Mouse (Mus musculus): ENCODE results near the gene Fads2.

Fads2 gene

GRCm38 (mm10) chr19:10102054-10102700, 631 bp upstream of the Fads2 start:
- no peak for DNase-seq (ENCODE audit: low read depth, low spot score)

GRCm38 (mm10) chr19:10100631-10101071, 895 bp downstream of the Fads2 start:
- peak; percentile 40 for DNase-seq (ENCODE audit: low read depth, low spot score)

GRCm38 (mm10) chr19:10097826-10098225, 3.7 kb downstream of the Fads2 start:
- DNase-seq (ENCODE audit: low read depth, low spot score), result no peak

- DNase-seq (ENCODE audit: low read depth, low spot score), result no peak
Measured at GRCm38 (mm10) chr19:10096371-10096876, 5.1 kb downstream of the Fads2 start.

GRCm38 (mm10) chr19:10094695-10095094, 6.9 kb downstream of the Fads2 start:
- no peak for DNase-seq (ENCODE audit: low read depth, low spot score)

GRCm38 (mm10) chr19:10093829-10094228, 7.7 kb downstream of the Fads2 start:
- no peak for DNase-seq (ENCODE audit: low read depth, low spot score)

- no peak for DNase-seq (ENCODE audit: low read depth, low spot score)
Measured at GRCm38 (mm10) chr19:10086976-10087375, 14.6 kb downstream of the Fads2 start.

GRCm38 (mm10) chr19:10085454-10085853, 16.1 kb downstream of the Fads2 start:
- DNase-seq (ENCODE audit: low read depth, low spot score), result no peak

- DNase-seq (ENCODE audit: low read depth, low spot score), result no peak
Measured at GRCm38 (mm10) chr19:10082105-10082504, 19.4 kb downstream of the Fads2 start.

GRCm38 (mm10) chr19:10080384-10080783, 21.2 kb downstream of the Fads2 start:
- DNase-seq (ENCODE audit: low read depth, low spot score), result no peak

- no peak for DNase-seq (ENCODE audit: low read depth, low spot score)
Measured at GRCm38 (mm10) chr19:10078392-10078791, 23.2 kb downstream of the Fads2 start.

- DNase-seq (ENCODE audit: low read depth, low spot score), result no peak
Measured at GRCm38 (mm10) chr19:10073145-10073544, 28.4 kb downstream of the Fads2 start.

GRCm38 (mm10) chr19:10071892-10072291, 29.7 kb downstream of the Fads2 start:
- DNase-seq (ENCODE audit: low read depth, low spot score), result no peak

GRCm38 (mm10) chr19:10071166-10071565, 30.4 kb downstream of the Fads2 start:
- DNase-seq (ENCODE audit: low read depth, low spot score), result no peak

GRCm38 (mm10) chr19:10070186-10070980, 31.2 kb downstream of the Fads2 start:
- no peak for DNase-seq (ENCODE audit: low read depth, low spot score)

- DNase-seq (ENCODE audit: low read depth, low spot score), result no peak
Measured at GRCm38 (mm10) chr19:10067701-10068100, 33.8 kb downstream of the Fads2 start.

GRCm38 (mm10) chr19:10066502-10066901, 35.0 kb downstream of the Fads2 start:
- no peak for DNase-seq (ENCODE audit: low read depth, low spot score)

- DNase-seq (ENCODE audit: low read depth, low spot score), result no peak
Measured at GRCm38 (mm10) chr19:10066189-10066500, 35.4 kb downstream of the Fads2 start.

GRCm38 (mm10) chr19:10065465-10066188, 35.9 kb downstream of the Fads2 start:
- no peak for DNase-seq (ENCODE audit: low read depth, low spot score)

- DNase-seq (ENCODE audit: low read depth, low spot score), result no peak
Measured at GRCm38 (mm10) chr19:10064173-10065012, 37.2 kb downstream of the Fads2 start.

GRCm38 (mm10) chr19:10062862-10063261, 38.7 kb downstream of the Fads2 start:
- DNase-seq (ENCODE audit: low read depth, low spot score), result no peak
